Mouse (Mus musculus) cerebellum, adult (tissue): Measurements from ENCODE around the gene Scel.

ENCODE experiments used
- ATAC-seq: cut with Nextera tagmentation; 2 replicates; pipeline ENCODE4 v1.9.2; 2017; ENCODE audit warnings: mild to moderate bottlenecking, moderate library complexity, mixed read lengths; ENCODE audit not compliant: insufficient number of reproducible peaks, low FRiP score, low TSS enrichment

The Scel gene

DNA sequence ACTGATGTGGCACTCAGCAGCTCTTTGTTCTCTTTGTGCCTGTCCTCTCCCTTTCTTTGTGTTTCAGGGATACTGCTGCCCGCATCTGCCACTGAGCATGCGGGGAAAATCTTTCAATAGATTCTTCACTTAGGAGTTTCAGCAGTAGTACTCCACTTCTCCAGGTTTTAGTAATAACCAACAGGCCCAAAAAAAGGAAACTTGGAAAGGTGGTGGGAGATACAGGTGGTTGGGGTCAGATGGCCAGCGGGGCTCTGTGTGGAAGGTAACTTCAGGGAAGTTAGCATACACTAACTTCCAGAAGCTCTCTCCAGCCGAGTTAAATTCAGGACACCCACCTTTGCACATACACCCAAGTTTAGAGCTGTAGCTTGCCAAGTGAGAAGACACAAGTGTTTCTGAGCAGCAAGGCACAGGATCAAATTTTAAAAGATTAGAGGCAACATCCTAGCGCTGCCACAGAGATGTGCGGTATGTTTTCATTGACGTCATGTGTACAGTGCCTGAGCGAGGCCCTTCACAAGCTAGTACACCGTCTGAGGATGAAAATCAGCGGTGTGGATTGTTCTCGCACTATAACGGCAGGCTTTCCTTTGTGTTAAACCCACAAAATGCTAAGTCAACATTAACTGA is 135.6 kb downstream of the Scel start:
- no peak for ATAC-seq

DNA sequence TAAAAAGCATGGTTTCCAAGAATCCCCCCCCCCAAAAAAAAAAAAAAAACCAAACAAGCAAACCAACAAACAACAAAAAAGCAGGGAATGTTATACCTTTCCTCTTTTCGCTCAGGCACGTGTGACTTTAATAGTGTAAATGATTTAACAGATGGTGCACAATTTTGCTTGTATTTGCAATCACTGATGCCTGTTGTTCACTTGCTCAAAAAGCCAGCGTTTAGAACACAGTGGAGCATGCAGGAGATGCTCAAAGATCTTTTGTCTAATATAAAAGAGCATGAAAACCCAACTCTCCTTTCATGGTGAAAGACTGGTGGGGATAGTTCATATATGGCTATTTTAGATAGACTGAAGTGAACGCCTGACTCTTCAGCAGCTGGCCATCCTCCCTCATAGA is 136.2 kb downstream of the Scel start:
- no peak for ATAC-seq

DNA sequence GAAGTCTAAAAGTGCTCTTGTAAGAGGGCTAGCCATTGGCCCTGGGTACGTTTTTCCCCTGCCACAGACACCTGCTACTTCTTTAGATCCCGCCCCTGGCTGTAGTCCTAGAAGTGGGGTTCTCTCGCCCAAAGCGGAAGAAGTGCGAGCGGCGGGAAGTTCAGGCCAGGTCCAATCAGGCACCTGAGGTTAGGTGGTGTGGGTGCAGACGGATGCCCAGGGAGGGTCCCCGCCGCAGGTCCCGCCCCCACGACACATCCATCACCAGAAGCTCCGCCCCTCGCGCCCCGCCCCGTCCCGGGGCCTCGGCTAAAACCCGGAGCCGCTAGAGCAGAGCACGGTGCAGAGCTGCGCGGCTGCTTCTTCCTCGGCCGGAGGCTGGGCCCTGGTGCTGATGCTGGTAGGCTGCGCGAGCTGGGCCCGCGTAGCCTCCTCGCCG is 136.8 kb downstream of the Scel start, which contains the start of gene Slain1:
Gene Slain1, plus strand, starts transcription at position 333 of the 439 bp plus-strand sequence.
- peak; percentile 91 for ATAC-seq

DNA sequence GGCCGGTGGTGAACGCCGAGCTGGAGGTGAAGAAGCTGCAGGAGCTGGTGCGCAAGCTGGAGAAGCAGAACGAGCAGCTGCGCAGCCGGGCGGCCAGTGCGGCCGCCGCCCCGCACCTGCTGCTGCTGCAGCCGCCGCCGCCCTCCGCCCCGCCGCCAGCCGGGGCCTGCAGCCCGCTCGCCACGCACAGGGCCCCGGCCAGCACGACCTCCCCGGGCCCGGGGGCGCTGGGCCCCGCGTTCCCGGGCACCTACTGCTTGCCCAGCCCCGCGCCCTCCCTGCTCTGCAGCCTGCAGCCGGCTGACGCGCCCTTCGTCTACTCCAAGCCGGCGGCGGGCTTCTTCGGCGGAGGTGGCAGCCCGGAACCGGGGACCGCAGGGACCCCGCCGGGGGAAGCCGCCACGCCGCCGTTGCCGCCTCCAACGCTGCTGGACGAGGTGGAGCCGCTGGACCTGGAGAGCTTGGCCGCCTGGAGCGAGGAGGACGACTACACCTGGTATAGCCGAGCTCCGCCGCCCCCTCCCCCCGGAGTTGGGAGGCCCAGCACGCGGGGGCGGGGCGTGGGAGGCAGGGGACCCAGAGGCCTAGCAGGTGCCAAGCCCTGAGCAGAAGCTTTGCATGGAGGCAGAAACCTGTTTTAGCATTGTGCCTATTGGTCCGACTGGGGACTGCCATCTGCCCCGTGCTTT is 137.4 kb downstream of the Scel start:
- peak; percentile 56 for ATAC-seq

DNA sequence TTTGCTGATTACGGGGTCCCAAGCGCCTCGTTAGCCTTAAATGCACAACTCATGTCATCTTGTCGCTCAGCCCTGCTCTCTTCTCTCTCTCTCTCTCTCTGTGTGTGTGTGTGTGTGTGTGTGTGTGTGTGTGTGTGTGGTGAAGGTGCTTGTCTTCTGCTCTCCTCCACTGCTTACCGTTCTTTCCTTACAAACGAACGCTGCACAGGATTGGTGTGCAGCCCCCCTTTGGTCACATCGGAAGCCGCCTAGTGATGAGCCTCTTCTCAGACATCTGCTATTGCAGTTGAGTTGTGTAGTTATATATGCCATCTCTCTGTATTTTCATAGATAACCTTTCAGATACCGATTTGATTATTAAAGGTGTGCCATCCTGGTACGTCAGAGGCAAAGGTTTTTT is 138.0 kb downstream of the Scel start:
- ATAC-seq = peak; percentile 5; the same call in 1 of the 2 replicates

GRCm38 (mm10) chr14:103651562-103651961 is 138.4 kb downstream of the Scel start:
- no peak for ATAC-seq

GRCm38 (mm10) chr14:103652524-103652923 is 139.4 kb downstream of the Scel start:
- ATAC-seq = no peak

- ATAC-seq = no peak
Observed at GRCm38 (mm10) chr14:103653800-103654199, 140.7 kb downstream of the Scel start.

- ATAC-seq = no peak
Observed at GRCm38 (mm10) chr14:103655448-103655847, 142.3 kb downstream of the Scel start.

DNA sequence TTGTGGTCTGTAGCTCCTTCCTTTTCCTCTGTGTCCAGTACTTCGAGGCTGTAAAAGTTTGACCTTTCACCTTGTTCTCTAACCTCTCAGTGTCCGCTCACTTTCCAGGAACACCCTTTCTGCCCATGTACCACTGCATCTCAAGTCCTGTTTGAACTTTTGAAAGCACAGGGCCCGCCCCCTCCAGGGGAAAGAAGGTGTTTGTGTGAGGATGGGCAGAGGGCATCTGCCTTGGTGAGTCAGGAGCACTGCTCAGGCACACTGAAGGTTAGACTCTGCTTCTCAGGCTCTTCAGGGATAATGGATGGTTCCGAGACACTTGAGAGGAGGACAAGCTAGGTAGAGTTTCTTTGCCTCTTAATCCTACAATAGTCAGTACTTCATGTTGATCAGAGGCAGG is 144.7 kb downstream of the Scel start:
- no peak for ATAC-seq
